Mouse (Mus musculus) adrenal gland, postnatal 10 days (tissue): Measurements from ENCODE around the gene Ets1. TPM values are rescaled to one million over a fixed set of nuclear protein-coding genes. Genes with fewer than 3 reads are reported as not detected.

Experiments
- DNase-seq: peaks from one replicate; pipeline ENCODE4 v3.0.0; 2021; ENCODE audit warnings: mixed read lengths
- long read RNA-seq, 2 experiments: library from polyadenylated mRNA; stranded (forward); transcript quantifications; one replicate each; pipeline ENCODE4 v2.0.0; 2021
- total RNA-seq, 2 experiments: library from RNA; stranded (reverse); gene quantifications; 2 replicates each; pipeline ENCODE4 v1.2.3; 2021

Gene Ets1
- 10 to 100 TPM; 75.0 to 82.4 TPM for total RNA-seq
- long read RNA-seq, experiment 1, full-length matches to known transcripts = 16 of 55 reads
- long read RNA-seq, experiment 1, partial matches to known transcripts = 5 of 55 reads
- long read RNA-seq, experiment 1, other reads (novel, unspliced or antisense) = 34 of 55 reads
- long read RNA-seq, experiment 2, full-length matches to known transcripts = 29 of 44 reads
- long read RNA-seq, experiment 2, partial matches to known transcripts = 1 of 44 reads
- long read RNA-seq, experiment 2, other reads (novel, unspliced or antisense) = 14 of 44 reads

DNA sequence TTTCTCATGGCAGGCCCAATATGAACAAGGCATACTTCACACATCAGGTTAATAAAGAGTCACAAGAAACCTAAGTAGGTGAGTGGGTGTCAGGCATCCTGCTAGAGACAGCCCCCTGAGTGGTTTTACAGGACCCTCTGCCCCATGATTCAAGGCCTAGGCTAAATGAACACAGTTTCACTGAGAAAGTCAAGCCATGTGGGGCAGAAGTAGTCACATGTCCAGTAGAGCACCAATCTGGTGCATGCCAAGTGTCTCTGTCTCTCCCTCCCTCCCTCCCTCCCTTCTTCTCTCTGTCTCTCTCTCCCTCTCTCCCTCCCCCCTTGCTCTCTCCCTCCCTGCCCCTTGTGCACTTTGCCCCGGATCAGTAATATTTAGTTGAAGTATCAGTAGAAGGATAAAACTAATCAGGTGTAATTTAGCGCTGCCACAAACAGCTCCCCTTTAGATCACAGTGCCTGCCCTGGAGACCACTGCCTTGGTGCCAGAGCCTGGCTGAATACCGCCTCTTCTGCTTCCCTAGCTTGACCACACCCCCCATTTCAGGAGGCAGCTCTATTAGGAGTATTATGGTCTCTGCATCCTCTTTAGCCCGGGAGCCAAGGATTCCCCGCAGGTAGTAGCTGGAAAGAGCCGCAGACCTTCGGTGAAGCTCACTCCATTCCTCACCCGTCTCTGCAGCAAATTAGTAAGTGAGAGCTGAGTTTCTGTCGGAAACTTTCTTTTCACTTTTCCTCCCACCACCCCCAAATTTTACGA lies at the start of gene Ets1:
Gene Ets1 (plus strand): TSS at position 595 of the 759 bp plus-strand sequence.
- peak; percentile 19 for DNase-seq

DNA sequence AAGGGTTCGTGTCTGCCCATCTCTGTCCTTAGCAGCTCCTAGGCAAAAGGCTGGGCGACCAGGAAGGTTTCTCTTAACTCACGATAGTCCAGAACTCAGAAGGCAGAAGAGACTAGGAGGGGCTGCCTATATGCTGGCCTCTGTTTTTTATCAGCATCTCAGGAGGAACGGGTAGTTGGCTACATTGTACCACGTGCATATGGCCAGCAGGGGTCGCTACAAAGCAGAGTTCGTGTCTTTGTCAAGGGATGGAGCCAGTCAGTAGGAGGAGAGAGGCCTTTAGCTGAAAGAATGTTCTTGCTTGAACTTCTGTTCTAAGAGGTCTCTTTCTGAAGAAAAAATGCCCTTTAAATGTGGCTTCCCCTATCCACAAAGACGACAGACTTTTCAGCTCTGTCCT lies 46.1 kb upstream of the Ets1 start:
- DNase-seq = peak; percentile 90

DNA sequence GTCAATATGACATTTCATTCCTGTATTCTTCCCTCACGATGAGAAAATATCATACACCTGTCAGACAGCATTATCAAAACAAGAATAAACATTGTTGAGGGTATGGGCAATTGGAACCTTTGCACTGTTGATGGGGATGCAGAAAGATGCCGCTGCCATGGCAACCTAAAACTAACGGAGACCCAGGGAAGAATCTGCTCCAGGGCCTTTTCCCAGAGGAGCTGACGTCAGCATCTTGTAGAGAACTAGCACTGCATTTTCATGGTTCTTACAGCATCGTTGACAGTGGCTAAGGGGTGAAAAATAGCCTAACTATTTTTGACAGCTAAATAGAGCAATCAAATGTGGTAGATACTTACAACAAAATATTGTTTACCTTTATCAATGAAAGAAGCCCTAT lies 45.5 kb upstream of the Ets1 start:
- DNase-seq = no peak

DNA sequence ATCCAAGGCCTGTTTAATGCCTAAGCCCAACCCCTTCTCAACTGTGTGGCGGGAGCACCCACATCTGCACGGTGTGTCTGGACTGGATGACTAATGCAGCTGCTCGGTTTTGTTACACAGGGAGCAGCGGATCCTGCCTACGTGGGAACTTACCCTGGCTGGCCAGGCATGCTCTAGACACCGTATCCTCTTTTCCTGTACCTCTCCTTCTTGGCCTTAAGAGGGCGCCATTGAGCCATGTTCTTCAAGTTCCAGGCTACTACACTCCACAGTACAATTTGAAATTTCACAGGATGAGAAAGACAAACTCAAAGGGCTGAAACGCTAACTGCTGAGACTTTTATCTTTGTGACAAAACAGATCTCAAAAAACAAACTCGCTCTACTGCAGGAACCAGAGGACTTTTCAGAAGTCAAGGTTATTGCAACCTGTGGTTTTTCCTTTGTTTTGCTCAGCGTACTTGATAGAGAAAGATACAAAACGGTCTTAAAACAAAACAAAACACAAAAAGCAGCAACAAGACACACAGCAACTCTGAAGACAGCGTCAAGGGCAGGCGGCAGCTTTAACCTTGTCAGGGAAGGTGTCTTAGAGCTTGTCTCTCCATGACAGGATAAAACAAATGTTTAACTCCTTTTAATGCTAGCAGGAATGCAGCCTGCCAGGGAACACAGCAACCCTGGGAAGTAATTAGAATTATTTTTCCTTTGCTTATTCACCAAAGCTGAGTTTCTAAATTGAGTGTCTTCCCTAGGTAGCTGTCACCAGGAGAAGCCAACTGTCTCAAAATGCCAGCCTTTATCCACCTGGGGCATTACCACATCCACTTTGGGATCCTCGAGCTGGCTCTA lies 44.1 kb upstream of the Ets1 start:
- DNase-seq = peak; percentile 76

DNA sequence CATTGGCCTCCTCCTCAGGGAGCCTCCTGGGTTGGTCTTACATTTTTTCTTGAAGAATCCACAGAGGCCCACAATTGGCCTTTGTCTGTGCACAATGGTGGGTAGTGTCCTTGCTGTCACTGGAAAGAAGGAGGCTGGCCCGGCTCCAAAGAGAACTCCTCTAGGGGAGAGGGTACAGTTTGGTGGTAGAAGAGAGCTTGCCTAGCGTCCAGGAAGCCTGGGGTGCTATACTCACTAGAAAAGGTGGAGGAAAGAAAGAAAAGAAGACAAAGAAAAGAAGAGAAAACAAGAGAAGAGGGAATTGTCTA lies 43.5 kb upstream of the Ets1 start:
- DNase-seq = peak; percentile 19

DNA sequence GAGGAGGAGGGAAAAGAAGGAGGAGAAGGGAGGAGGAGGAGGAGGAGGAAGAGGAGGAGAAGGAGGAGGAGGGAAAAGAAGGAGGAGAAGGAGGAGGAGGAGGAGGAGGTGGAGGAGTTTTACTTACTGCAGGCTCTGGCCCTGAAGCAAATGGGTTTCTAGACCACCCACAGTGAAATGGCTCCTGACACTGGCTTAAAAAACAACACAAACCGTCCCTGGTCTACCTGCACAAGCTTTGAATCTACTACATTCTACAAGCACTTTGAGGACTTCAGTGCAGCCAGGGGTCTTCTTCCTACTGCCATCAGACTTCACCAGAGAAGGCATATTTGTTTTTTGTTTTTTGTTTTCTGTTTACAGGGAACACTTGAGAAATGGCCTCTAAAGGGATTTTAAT lies 42.2 kb upstream of the Ets1 start:
- no peak for DNase-seq

DNA sequence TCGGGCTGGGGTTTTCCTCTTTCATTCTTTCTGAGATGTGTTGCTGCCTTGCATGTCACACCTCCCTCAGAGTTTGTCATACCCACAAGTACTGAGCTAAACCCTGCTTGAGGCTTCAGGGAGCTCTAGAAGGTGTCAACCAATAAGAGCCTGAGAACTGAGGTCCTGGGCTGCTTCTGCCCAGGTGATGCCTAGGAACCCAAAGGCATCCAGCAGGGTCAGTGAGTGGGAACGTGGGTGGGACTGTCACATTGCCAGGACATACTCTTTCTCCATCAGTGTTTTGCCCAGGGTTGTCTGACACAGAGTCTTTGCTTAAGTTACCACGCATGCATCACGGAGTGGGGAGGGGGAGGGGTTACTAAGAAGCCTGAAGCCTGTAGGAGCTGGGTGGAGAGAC lies 41.7 kb upstream of the Ets1 start:
- DNase-seq = no peak

DNA sequence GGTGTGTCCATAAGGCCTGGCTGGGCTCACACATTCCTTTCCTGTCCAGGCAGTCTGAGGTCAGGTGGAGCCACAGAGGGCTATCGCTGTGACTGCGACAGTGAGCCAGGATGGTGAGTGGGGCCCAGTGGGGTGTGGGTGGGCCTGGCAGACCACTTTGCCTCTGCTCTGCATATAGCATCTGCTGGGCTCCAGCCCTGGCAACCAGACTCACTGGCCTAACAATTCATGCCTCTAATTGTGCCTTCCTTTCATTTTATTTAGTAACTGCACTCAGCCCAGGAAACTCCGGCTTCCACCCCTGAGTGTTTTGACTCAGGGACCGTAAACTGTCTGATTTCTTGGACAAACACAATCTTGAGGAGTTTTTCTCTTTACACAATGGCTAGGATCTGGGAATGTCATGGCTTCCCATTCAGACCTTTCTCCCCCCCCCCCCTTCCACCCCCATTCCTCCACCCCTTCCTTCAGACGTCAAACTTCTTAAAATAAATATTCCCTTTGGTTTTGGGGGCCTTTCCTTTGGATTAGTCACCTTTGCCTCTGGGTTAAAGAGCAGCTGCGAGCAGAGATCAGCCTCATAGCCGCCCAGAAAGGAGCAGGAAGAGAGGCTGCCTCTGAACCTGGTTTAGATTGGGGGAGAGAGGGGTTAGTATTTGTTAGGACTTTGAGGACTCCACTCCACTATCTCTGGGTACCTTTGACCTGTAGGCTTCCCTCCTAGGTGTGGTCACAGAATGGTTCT lies 40.8 kb upstream of the Ets1 start:
- DNase-seq = no peak

DNA sequence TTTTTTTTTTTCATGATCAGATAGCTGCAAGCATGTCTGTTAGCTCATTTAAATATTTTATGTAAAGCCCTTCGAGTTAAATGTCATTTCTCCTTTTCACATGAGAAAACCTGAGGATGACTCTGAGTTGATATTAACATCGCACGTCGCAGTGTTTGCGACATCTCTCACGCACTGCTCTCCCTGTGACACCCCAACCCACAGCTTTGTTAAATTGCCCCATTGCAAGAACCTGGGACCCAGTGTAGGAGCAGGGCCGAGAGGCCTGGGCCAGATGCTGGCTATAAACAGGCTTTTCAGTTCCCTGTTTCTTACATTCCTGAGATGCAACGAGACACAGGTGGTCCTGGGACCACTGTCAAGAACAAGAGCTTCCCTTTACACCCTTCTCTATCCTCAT lies 39.7 kb upstream of the Ets1 start:
- no peak for DNase-seq

DNA sequence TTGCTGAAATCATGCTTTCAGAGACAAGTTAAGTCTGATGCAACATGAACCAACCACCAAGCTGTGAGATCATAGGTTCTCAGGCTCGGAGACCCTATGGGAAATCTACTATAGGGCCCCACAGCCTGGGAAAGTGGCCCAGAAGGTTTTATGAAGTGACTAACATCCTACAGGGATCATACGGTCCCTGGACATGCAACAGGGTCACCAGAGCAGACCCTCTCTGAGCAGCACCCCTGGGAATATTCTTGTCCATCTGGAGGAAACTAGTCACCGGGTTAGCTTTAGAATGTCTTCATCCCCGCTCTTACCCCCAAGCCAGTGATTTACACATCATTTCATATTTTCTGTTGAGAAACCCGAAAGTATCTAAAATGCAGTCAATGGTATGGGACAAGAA lies 34.1 kb upstream of the Ets1 start:
- DNase-seq = no peak

DNA sequence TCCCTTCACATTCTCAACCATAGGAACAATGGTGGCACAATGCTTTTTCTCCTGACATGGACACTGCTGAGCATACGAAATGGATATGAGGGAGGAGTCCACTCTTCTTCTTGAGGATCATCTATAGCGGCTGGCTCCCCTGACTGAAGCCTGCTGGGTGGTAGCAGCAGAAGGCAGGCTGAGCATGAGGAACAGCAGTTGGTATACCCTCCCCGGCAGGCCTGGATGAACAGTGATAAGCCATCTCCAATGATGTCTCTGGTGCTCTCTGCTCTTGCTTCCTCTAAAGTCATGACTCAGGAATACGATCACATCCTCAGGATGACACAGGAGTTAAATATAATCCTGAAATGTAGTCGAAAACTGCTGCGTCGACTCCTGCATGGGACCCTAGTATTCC lies 32.9 kb upstream of the Ets1 start:
- no peak for DNase-seq

DNA sequence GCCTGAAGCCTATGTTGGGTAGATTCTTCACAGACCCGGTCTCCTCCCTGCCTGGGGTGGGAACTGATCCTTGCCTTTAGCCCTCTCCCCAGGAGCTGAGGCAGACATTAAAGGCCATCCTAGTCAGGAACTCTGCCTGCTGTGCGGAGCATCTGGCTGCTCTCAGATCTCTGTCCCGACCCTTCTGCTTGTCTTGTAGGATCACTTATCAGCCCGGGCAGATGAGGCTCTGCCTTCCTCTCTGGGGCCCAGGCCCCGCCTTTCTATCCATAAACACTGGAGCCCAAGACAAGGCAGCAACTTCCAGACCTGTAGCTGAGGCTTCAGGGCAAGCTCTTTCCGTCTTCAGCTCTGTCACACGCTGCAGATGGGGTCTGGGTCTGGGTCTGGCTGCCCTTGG lies 28.8 kb upstream of the Ets1 start:
- DNase-seq = no peak

DNA sequence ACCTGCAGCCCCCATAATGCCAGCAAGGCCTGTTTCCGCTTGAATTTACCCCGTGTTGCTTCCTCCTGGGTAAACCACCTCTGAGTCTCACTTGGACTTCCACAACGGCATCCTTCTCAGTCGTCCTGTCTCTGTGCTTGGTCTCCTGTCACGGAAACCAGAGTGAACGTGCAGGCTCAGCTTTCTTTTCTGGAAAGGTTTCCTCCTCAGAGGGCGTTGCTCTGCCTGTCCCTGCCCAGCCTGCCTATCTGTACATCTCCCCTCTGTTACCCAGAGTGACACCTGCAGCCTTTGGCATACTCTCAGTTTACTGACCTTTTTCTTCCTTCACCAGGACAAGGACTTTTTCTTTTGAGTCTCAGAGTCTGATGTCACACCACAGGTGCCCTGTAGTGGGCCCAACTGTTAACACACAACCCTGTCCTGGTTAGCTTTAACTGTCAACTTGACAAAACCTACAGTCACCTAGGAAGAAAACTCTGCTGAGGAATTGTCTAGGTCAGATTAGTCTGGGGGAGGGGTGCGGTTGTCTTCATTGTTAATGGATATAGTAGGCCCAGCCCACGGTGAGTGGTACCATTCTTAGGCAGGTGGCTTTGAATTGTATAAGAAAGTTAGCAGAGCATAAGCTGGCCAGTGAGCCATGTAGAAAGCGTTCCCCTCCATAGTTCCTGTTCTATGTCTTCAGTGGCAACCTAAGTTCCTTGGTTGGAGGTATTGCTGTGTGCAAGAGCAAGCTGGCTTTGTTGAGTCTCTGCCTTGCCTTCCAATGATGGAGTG lies 27.0 kb upstream of the Ets1 start:
- DNase-seq = no peak

DNA sequence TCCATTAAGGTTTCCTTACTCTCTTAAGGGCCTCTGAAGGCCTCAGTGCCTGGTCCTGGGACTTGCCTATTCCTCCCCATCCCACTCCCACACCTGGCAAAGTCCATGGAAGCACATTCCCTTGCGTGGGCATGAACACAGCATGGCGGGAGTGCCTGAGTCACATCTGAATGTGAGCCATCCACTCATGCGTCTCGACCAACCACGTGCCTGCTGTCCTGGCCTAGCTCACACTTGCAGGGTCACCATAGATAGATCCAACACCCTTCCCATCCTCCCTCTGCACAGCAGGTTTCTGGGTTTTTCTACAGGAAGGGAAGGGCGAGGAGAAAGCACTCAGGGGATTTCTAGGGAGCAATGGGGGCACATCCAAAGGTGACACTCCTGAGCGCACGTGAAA lies 25.8 kb upstream of the Ets1 start:
- DNase-seq = no peak

DNA sequence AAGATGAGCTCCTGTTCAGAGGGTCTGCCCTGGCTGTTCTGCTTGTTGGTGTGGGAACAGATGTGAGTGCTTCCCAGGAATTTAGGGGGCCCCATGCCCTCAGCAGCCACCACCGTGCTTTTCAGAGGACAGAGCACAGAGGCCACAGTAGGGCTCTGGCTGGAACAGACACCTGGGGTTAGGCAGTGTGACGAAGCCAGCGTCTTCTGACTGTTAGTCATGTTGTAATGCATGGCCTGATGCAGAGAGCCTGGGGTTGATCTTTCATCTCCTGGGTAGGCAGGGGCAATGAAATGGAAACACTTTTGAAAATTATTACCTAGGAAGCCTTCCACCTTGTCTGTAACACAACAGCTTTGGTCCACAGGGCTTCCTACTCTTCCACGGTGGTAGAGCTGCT lies 25.4 kb upstream of the Ets1 start:
- no peak for DNase-seq

DNA sequence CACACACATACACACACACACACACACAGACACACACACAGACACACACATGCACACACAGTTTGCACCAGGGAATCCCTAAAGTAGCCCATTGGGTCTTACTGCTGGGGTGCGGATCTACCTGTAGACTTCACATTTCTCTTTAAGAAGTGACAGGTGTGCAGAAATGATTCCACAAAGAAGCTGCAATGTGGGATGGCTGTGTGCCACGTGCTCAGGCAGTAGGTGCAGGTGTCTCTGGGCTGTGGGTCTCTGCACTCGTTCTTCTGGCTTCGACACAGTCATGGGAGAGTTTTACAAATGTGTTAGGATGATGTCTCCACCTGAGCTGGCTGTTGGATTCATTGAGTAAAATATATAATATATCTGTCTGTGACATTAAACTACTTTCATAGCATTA lies 24.7 kb upstream of the Ets1 start:
- DNase-seq = no peak

DNA sequence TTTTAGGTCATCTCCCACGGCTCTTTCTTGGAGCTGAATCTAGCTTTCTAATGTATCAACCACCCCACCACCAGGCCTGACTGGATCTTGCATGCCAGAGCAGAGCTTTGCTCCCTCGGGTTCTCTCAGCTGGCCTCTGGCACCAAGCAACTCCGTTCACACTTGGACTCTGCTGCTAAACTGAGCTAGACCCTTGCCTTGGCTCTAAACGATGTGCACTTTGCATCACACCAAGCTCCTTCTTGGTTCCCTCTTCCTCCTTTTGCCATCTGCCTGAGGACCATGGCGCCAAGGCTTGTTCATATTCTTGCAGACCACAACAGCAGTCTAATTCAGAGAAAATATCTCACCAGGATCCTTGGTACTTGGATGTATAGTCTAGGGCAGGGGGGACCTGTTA lies 23.6 kb upstream of the Ets1 start:
- DNase-seq = no peak

DNA sequence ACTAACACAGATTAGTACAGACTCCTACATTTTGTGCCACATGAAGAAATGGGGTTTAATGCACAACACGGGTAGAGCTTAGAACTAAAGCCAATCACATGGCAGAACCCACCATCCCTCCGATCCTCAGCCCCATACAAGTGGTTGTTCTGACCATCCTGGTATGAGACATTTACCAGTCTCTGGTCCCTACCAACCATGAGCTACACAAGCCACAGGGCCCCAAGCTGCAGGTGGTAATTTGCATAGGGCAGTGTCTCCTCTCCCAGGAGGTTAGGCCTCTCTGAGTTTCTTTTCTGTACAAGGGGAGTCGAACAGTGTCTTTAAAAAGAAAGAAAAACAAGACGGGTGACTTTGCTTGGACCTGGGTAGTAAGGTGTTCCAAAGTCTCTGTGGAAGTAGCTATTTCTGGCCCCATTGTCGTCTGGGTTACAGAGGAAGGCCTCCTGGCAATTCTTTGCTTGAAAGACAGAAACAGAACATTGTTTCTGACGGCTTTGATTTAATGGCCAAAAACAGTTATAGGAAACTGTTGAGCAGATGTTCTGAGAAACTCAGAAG lies 23.1 kb upstream of the Ets1 start:
- no peak for DNase-seq

DNA sequence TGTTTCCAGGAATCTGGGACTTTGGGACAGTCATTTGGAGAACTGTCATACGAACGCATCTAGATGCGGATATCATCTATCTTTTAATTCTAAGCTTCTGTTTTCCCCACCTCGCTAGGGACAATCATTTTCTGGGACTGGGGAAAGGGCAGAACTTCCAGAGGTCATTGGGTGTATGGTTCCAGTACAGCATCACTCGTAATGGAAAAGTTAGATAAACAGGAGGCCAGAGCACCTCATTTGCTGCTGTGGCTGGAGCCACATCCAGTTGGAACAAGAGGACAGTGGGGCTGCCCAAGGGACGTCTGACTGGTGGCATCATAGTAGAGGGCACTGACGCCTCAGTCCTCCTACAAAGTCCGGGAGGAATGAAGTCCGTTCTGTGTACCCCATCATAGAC lies 21.8 kb upstream of the Ets1 start:
- DNase-seq = no peak

DNA sequence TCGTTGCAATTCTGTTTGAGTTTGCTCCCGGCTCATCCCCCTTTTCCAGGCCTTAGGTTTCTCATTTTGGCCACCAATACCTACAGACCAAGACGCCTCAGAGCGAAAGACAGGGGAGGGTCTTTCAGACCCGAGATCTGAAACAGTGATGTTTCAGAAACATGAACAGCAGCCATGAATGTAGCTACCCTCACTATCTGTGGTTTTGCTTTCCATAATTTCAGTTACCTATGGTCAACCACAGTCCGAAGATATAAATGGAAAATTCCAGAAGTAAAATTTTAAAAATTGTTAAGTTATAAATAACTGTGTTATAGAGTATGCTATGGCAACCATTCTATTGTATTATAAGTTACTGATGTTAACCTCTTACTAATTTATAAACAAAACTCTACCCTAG lies 20.6 kb upstream of the Ets1 start:
- no peak for DNase-seq

DNA sequence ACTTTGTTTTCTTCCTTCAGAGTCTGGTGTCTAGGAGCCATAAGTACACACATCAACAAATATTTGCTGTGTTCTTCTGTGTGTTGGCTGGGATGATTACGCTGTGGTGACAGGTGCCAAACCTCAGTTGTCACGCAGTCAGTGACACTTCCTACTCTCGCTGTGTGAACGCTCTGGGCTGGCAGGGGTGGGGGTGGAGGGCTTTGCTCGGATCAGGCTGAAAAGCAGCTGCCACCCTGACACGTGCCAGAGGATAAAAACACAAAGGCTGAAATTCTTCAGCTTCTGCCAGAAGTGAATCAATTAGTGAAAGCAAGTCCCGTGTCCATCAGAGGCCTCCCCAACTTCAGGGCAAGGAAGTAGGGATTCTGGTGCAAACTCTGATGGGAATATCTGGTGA lies 20.0 kb upstream of the Ets1 start:
- DNase-seq = no peak
